Mouse (Mus musculus) left cerebral cortex, postnatal 10 days (tissue): ENCODE results near the gene Epm2aip1. TPM values are rescaled to one million over a fixed set of nuclear protein-coding genes. Genes with fewer than 3 reads are reported as not detected.

Source experiments
- DNase-seq, 2 experiments: peaks; one replicate each; pipeline ENCODE4 v3.0.0; 2021 to 2022; ENCODE audit warnings: low spot score in 2 of 2, mixed read lengths in 1 of 2; ENCODE audit errors: extremely low spot score in 1 of 2
- intact Hi-C: fragments of 180-260 bp; cut with DNase I; formaldehyde crosslinking; loops from one replicate; pipeline ENCODE4 v1.15.1; 2025
- total RNA-seq, 2 experiments: library from RNA; stranded (reverse); gene quantifications; 2 replicates each; pipeline ENCODE4 v1.2.3; 2021

Gene Epm2aip1
- 10 to 100 TPM; 83.7 to 85.5 TPM for total RNA-seq

- intact Hi-C loops: no loop called here
- DNase-seq: peak; percentile 99 to 100
Observed at GRCm38 (mm10) chr9:111271434-111272160, at the start of gene Epm2aip1, which contains the start of gene Mlh1. Epm2aip1 (plus strand) TSS chr9:111271929. Mlh1 (minus strand) TSS chr9:111271791.

- intact Hi-C loops: no loop called here
- DNase-seq: no peak
Observed at GRCm38 (mm10) chr9:111223406-111223805, 48.3 kb upstream of the Epm2aip1 start.

- DNase-seq: no peak
- intact Hi-C loops: no loop called here
Observed at GRCm38 (mm10) chr9:111228446-111228845, 43.3 kb upstream of the Epm2aip1 start.

GRCm38 (mm10) chr9:111234701-111235100 lies 37.0 kb upstream of the Epm2aip1 start:
- no peak for DNase-seq
- intact Hi-C loops: no loop called here

GRCm38 (mm10) chr9:111237726-111238125 lies 34.0 kb upstream of the Epm2aip1 start:
- DNase-seq: no peak
- intact Hi-C loops: no loop called here

GRCm38 (mm10) chr9:111239821-111240220 lies 31.9 kb upstream of the Epm2aip1 start:
- intact Hi-C loops: no loop called here
- DNase-seq: no peak

- no peak for DNase-seq
- intact Hi-C loops: no loop called here
Observed at GRCm38 (mm10) chr9:111243384-111243783, 28.3 kb upstream of the Epm2aip1 start.

- DNase-seq: no peak
- intact Hi-C loops: no loop called here
Observed at GRCm38 (mm10) chr9:111245546-111245945, 26.2 kb upstream of the Epm2aip1 start.

GRCm38 (mm10) chr9:111247682-111248246 lies 24.0 kb upstream of the Epm2aip1 start:
- DNase-seq: no peak
- intact Hi-C loops: no loop called here

GRCm38 (mm10) chr9:111252161-111252869 lies 19.4 kb upstream of the Epm2aip1 start:
- intact Hi-C loops: loop anchor here (10.0 kb wide), 1 partner anchor 258 kb away; the partner anchor contains the start of gene Rtp3
- DNase-seq: no peak

- intact Hi-C loops: no loop called here
- DNase-seq: peak in 1 of 2 experiments; percentile 56
Observed at GRCm38 (mm10) chr9:111260360-111260985, 11.3 kb upstream of the Epm2aip1 start.

GRCm38 (mm10) chr9:111261356-111261755 lies 10.4 kb upstream of the Epm2aip1 start:
- DNase-seq: no peak
- intact Hi-C loops: no loop called here

GRCm38 (mm10) chr9:111267998-111268397 lies 3.7 kb upstream of the Epm2aip1 start:
- intact Hi-C loops: no loop called here
- no peak for DNase-seq

- no peak for DNase-seq
- intact Hi-C loops: no loop called here
Observed at GRCm38 (mm10) chr9:111270606-111271005, 1.1 kb upstream of the Epm2aip1 start.

- intact Hi-C loops: no loop called here
- DNase-seq: peak in 1 of 2 experiments; percentile 83
Observed at GRCm38 (mm10) chr9:111271056-111271433, 684 bp upstream of the Epm2aip1 start.

- DNase-seq: no peak
- intact Hi-C loops: no loop called here
Observed at GRCm38 (mm10) chr9:111272356-111272755, 627 bp downstream of the Epm2aip1 start.

- DNase-seq: no peak
- intact Hi-C loops: no loop called here
Observed at GRCm38 (mm10) chr9:111272996-111273785, 1.5 kb downstream of the Epm2aip1 start.

- no peak for DNase-seq
- intact Hi-C loops: no loop called here
Observed at GRCm38 (mm10) chr9:111273958-111274357, 2.2 kb downstream of the Epm2aip1 start.

GRCm38 (mm10) chr9:111275156-111275555 lies 3.4 kb downstream of the Epm2aip1 start:
- intact Hi-C loops: no loop called here
- peak in 1 of 2 experiments; percentile 39 for DNase-seq
